Mouse (Mus musculus): ENCODE measurements at regions not wholly inside any gene's neighbourhood (a gene's known extent, or its start where the extent isn't known, plus 50 kb on each side); places are given as distances from the start of the nearest gene placed in this dataset.

GRCm38 (mm10) chr19:21077771-21078548, 124.0 kb upstream of the Tmc1 start:
- Histone ChIP-seq H3K4me1 (ENCODE audit: control insufficient read depth, insufficient read depth, low read length) (no peaks in the 10 kb centered on the region), H3K36me3 (ENCODE audit: control insufficient read depth, insufficient read depth, low read length) (no peaks in the 10 kb centered on the region), H3K4me2 (ENCODE audit: low read depth, low read length) (no peak overlapping the region), H3K9ac (replicated peaks; ENCODE audit: low read depth, low read length) (no peak overlapping the region), H3K4me3 (ENCODE audit: low read depth, low read length) (no peak overlapping the region), H3K9me3 (ENCODE audit: control insufficient read depth, low read length) (no peaks in the 10 kb centered on the region), H3K27me3 (ENCODE audit: control insufficient read depth, insufficient read depth, low read length) (no peaks in the 10 kb centered on the region), H3K27ac (ENCODE audit: low read depth, low read length) (no peak overlapping the region)
- WGBS: 88% methylated on average over 7 of the region's 7 CpGs
- no peak for ATAC-seq (ENCODE audit: low read depth)

- no peak for ATAC-seq (ENCODE audit: low read depth)
- H3K4me1 ChIP-seq (ENCODE audit: control insufficient read depth, insufficient read depth, low read length): no peaks in the 10 kb centered on the region
- H3K9me3 ChIP-seq (ENCODE audit: control insufficient read depth, low read length): no peaks in the 10 kb centered on the region
- H3K9ac ChIP-seq (replicated peaks; ENCODE audit: low read depth, low read length): no peak overlapping the region
- H3K4me2 ChIP-seq (ENCODE audit: low read depth, low read length): no peak overlapping the region
- no peaks in the 10 kb centered on the region for H3K36me3 ChIP-seq (ENCODE audit: control insufficient read depth, insufficient read depth, low read length)
- no peak overlapping the region for H3K27ac ChIP-seq (ENCODE audit: low read depth, low read length)
- 91% methylated on average over 7 of the region's 7 CpGs for WGBS
- H3K27me3 ChIP-seq (ENCODE audit: control insufficient read depth, insufficient read depth, low read length): no peaks in the 10 kb centered on the region
- H3K4me3 ChIP-seq (ENCODE audit: low read depth, low read length): no peak overlapping the region
These were observed 114.4 kb upstream of the Tmc1 start for GRCm38 (mm10) chr19:21068381-21068780.

- H3K36me3 ChIP-seq (ENCODE audit: control insufficient read depth, insufficient read depth, low read length): no peaks in the 10 kb centered on the region
- H3K27me3 ChIP-seq (ENCODE audit: control insufficient read depth, insufficient read depth, low read length): no peaks in the 10 kb centered on the region
- WGBS: 91% methylated on average over 14 of the region's 14 CpGs
- H3K27ac ChIP-seq (ENCODE audit: low read depth, low read length): no peak overlapping the region
- no peak for ATAC-seq (ENCODE audit: low read depth)
- no peak overlapping the region for H3K4me3 ChIP-seq (ENCODE audit: low read depth, low read length)
- H3K4me1 ChIP-seq (ENCODE audit: control insufficient read depth, insufficient read depth, low read length): no peaks in the 10 kb centered on the region
- no peaks in the 10 kb centered on the region for H3K9me3 ChIP-seq (ENCODE audit: control insufficient read depth, low read length)
- no peak overlapping the region for H3K9ac ChIP-seq (replicated peaks; ENCODE audit: low read depth, low read length)
- H3K4me2 ChIP-seq (ENCODE audit: low read depth, low read length): no peak overlapping the region
These were observed 112.6 kb upstream of the Tmc1 start for GRCm38 (mm10) chr19:21066432-21067113.

- Histone ChIP-seq H3K9ac (replicated peaks; ENCODE audit: low read depth, low read length) (no peak overlapping the region), H3K27me3 (ENCODE audit: control insufficient read depth, insufficient read depth, low read length) (no peaks in the 10 kb centered on the region), H3K4me3 (ENCODE audit: low read depth, low read length) (no peak overlapping the region), H3K36me3 (ENCODE audit: control insufficient read depth, insufficient read depth, low read length) (no peaks in the 10 kb centered on the region), H3K4me2 (ENCODE audit: low read depth, low read length) (no peak overlapping the region), H3K27ac (ENCODE audit: low read depth, low read length) (no peak overlapping the region), H3K9me3 (ENCODE audit: control insufficient read depth, low read length) (no peaks in the 10 kb centered on the region), H3K4me1 (ENCODE audit: control insufficient read depth, insufficient read depth, low read length) (no peaks in the 10 kb centered on the region)
- ATAC-seq (ENCODE audit: low read depth): no peak
- WGBS: 76% methylated on average over 3 of the region's 3 CpGs
These were observed 110.9 kb upstream of the Tmc1 start for GRCm38 (mm10) chr19:21064902-21065301.

- Histone ChIP-seq H3K9me3 (ENCODE audit: control insufficient read depth, low read length) (no peaks in the 10 kb centered on the region), H3K27ac (ENCODE audit: low read depth, low read length) (no peak overlapping the region), H3K4me3 (ENCODE audit: low read depth, low read length) (no peak overlapping the region), H3K4me1 (ENCODE audit: control insufficient read depth, insufficient read depth, low read length) (no peaks in the 10 kb centered on the region), H3K4me2 (ENCODE audit: low read depth, low read length) (no peak overlapping the region), H3K9ac (replicated peaks; ENCODE audit: low read depth, low read length) (no peak overlapping the region), H3K27me3 (ENCODE audit: control insufficient read depth, insufficient read depth, low read length) (no peaks in the 10 kb centered on the region), H3K36me3 (ENCODE audit: control insufficient read depth, insufficient read depth, low read length) (no peaks in the 10 kb centered on the region)
- WGBS: 71% methylated on average over 11 of the region's 11 CpGs
- peak; percentile 94 for ATAC-seq (ENCODE audit: low read depth)
These were observed 99.9 kb upstream of the Tmc1 start for GRCm38 (mm10) chr19:21053597-21054544.

- H3K4me1 ChIP-seq (ENCODE audit: control insufficient read depth, insufficient read depth, low read length): no peaks in the 10 kb centered on the region
- no peak overlapping the region for H3K4me2 ChIP-seq (ENCODE audit: low read depth, low read length)
- no peak overlapping the region for H3K9ac ChIP-seq (replicated peaks; ENCODE audit: low read depth, low read length)
- no peaks in the 10 kb centered on the region for H3K9me3 ChIP-seq (ENCODE audit: control insufficient read depth, low read length)
- ATAC-seq (ENCODE audit: low read depth): no peak
- no peak overlapping the region for H3K27ac ChIP-seq (ENCODE audit: low read depth, low read length)
- 88% methylated on average over 3 of the region's 3 CpGs for WGBS
- no peak overlapping the region for H3K4me3 ChIP-seq (ENCODE audit: low read depth, low read length)
- no peaks in the 10 kb centered on the region for H3K36me3 ChIP-seq (ENCODE audit: control insufficient read depth, insufficient read depth, low read length)
- no peaks in the 10 kb centered on the region for H3K27me3 ChIP-seq (ENCODE audit: control insufficient read depth, insufficient read depth, low read length)
These were observed 98.8 kb upstream of the Tmc1 start for GRCm38 (mm10) chr19:21052771-21053170.

GRCm38 (mm10) chr19:21051872-21052271, 97.9 kb upstream of the Tmc1 start:
- 81% methylated on average over 4 of the region's 4 CpGs for WGBS
- Histone ChIP-seq H3K4me3 (ENCODE audit: low read depth, low read length) (no peak overlapping the region), H3K36me3 (ENCODE audit: control insufficient read depth, insufficient read depth, low read length) (no peaks in the 10 kb centered on the region), H3K27ac (ENCODE audit: low read depth, low read length) (no peak overlapping the region), H3K27me3 (ENCODE audit: control insufficient read depth, insufficient read depth, low read length) (no peaks in the 10 kb centered on the region), H3K4me1 (ENCODE audit: control insufficient read depth, insufficient read depth, low read length) (no peaks in the 10 kb centered on the region), H3K4me2 (ENCODE audit: low read depth, low read length) (no peak overlapping the region), H3K9ac (replicated peaks; ENCODE audit: low read depth, low read length) (no peak overlapping the region), H3K9me3 (ENCODE audit: control insufficient read depth, low read length) (no peaks in the 10 kb centered on the region)
- ATAC-seq (ENCODE audit: low read depth): no peak

- no peaks in the 10 kb centered on the region for H3K4me1 ChIP-seq (ENCODE audit: control insufficient read depth, insufficient read depth, low read length)
- WGBS: 84% methylated on average over 9 of the region's 9 CpGs
These were observed 97.2 kb upstream of the Tmc1 start for GRCm38 (mm10) chr19:21050994-21051721.

More at GRCm38 (mm10) chr19:21050994-21051721, 97.2 kb upstream of the Tmc1 start:
- Histone ChIP-seq H3K4me3 (ENCODE audit: low read depth, low read length) (no peak overlapping the region), H3K9ac (replicated peaks; ENCODE audit: low read depth, low read length) (no peak overlapping the region), H3K4me2 (ENCODE audit: low read depth, low read length) (no peak overlapping the region), H3K9me3 (ENCODE audit: control insufficient read depth, low read length) (no peaks in the 10 kb centered on the region), H3K27ac (ENCODE audit: low read depth, low read length) (no peak overlapping the region), H3K27me3 (ENCODE audit: control insufficient read depth, insufficient read depth, low read length) (no peaks in the 10 kb centered on the region), H3K36me3 (ENCODE audit: control insufficient read depth, insufficient read depth, low read length) (no peaks in the 10 kb centered on the region)
- ATAC-seq (ENCODE audit: low read depth): no peak
